Mouse (Mus musculus): ENCODE data around the gene Foxg1. TPM values are rescaled to one million over a fixed set of nuclear protein-coding genes. Genes with fewer than 3 reads are reported as not detected.

The Foxg1 gene
- total RNA-seq, 2 experiments from 2014 or later: 105 to 109 TPM

DNA sequence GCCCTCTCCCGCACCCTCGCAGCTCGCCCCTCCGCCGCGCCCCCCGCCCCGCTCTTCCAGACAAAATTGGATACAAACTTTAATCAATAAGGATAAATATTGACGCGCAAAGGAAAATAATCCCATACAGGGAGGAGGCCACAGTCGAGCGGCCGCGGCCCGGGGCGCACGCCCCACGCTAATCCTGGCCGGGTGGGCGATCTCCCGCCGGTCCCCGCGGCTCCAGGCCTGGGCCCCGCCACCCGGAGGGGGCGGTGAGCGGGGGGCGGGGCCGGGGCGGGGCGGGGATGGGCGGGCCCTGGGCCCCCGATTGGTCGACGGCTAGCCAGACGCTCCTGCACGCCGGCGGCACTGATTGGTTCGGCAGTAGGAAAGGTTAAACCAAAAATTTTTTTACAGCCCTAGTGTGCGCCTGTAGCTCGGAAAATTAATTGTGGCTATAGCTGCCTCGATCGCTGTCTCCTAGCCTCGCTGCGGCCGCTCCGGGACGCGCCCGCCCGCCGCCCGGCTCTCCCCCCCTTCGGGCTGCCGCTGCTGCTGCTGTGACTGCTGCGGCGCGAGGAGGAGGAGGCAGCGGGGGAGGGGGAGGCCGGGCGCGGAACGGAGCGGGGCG is 1.2 kb downstream of the Foxg1 start:
- peak; percentile 92 to 96 for DNase-seq (ENCODE audit: low spot score in 2 of 2)
- intact Hi-C loops (cut with DNase I): loop anchor here (2.0 kb wide), 1 partner anchor 729 kb away; no protein-coding TSS in a partner anchor

GRCm38 (mm10) chr12:49384295-49384875 is 1.9 kb downstream of the Foxg1 start:
- peak in 1 of 2 experiments; percentile 35 for DNase-seq (ENCODE audit: low spot score in 2 of 2)
- intact Hi-C loops (cut with DNase I): no loop called here

GRCm38 (mm10) chr12:49384876-49385630 is 2.6 kb downstream of the Foxg1 start, which contains the start of gene Gm43517:
TSS of gene Gm43517 (plus strand) at chr12:49385174.
- intact Hi-C loops (cut with DNase I): no loop called here
- peak; percentile 46 to 57 for DNase-seq (ENCODE audit: low spot score in 2 of 2)

DNA sequence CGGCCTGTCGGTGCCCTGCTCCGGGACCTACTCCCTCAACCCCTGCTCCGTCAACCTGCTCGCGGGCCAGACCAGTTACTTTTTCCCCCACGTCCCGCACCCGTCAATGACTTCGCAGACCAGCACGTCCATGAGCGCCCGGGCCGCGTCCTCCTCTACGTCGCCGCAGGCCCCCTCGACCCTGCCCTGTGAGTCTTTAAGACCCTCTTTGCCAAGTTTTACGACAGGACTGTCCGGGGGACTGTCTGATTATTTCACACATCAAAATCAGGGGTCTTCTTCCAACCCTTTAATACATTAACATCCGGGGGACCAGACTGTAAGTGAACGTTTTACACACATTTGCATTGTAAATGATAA is 3.2 kb downstream of the Foxg1 start:
- no peak for DNase-seq (ENCODE audit: low spot score in 2 of 2)
- intact Hi-C loops (cut with DNase I): no loop called here

DNA sequence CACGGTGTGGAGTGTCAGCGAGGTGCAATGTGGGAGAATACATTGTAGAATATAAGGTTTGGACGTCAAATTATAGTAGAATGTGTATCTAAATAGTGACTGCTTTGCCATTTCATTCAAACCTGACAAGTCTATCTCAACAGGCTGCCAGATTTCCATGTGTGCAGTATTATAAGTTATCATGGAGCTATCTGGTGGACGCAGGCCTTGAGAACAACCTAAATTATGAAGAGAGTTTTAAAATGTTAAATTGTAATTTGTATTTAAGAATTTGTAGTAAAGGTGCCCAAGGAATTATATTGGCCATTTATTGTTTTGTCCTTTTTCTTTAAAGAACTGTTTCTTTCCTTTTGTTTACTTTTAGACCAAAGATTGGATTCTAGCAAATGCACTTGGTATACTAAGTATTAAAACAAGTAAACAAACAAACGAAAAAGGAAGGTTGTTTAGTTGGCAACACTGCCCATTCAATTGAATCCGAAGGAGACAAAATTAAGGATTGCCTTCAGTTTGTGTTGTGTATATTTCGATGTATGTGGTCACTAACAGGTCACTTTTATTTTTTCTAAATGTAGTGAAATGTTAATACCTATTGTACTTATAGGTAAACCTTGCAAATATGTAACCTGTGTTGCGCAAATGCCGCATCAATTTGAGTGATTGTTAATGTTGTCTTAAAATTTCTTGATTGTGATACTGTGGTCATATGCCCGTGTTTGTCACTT is 3.8 kb downstream of the Foxg1 start:
- intact Hi-C loops (cut with DNase I): no loop called here
- DNase-seq (ENCODE audit: low spot score in 2 of 2): no peak

DNA sequence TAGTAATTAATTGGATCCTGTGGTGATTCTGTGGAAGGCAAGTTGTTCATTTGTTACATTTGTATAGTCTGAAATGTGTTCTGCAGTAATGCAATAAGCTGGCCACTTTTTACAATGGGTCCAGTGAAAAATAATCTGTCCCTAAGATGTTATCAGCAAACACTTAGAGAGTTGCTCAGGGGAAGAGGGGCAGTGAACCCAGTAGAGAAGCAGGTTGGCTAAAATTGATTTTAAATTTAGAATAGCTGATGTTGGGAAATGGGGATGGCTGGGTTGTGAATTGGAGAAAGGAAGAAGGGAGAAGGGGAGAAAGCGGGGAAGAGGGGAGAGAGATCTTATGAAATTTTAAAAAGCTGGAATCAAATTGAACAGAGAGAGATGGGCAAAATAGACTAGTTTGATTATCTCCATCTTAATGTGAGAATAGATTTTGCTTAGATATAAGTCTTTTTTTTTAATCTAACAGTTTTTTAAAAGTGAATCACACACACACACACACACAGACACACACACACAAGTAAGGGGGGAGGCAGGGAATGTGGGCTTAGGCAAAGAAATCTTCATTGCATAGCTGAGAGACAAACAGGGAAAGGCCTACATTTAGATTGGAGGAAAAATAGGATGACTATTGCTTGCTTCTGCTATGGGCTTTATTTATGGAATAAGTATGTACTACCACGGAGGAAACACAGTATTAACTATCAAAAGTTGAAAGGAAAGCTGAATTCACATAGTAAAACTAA is 5.6 kb downstream of the Foxg1 start:
- intact Hi-C loops (cut with DNase I): no loop called here
- DNase-seq (ENCODE audit: low spot score in 2 of 2): peak in 1 of 2 experiments; percentile 52

GRCm38 (mm10) chr12:49389666-49390065 is 7.2 kb downstream of the Foxg1 start:
- peak in 1 of 2 experiments; percentile 62 for DNase-seq (ENCODE audit: low spot score in 2 of 2)
- intact Hi-C loops (cut with DNase I): loop anchor here (5.0 kb wide), 1 partner anchor 913 kb away; no protein-coding TSS in a partner anchor

DNA sequence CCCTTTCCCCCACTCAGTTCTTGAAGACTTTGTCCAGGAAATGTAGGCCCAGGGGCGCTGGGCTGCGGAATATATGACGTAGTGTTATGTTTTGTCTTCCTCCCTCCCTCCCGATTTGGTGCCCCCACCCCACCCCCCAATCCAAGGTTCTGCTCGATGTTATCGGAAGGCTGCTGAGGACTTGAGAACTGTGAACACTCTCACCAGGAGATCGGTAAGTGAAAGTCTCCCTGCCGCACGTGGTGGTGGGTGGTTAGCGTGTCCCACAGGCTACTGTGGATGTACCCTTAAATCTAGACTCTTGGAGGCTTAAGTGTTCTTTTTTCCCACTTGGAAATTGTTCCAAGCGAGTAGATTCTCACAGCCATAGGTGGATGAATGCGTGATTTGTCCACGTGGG is 7.8 kb downstream of the Foxg1 start:
- DNase-seq (ENCODE audit: low spot score in 2 of 2): peak in 1 of 2 experiments; percentile 71
- intact Hi-C loops (cut with DNase I): loop anchor here (5.0 kb wide), 1 partner anchor 912 kb away; no protein-coding TSS in a partner anchor

- intact Hi-C loops (cut with DNase I): loop anchor here (5.0 kb wide), 1 partner anchor 911 kb away; no protein-coding TSS in a partner anchor
- DNase-seq (ENCODE audit: low spot score in 2 of 2): peak in 1 of 2 experiments; percentile 31
Measured at GRCm38 (mm10) chr12:49390926-49391304, 8.5 kb downstream of the Foxg1 start.

GRCm38 (mm10) chr12:49391305-49392040 is 9.0 kb downstream of the Foxg1 start:
- intact Hi-C loops (cut with DNase I): loop anchor here (2.0 to 5.0 kb wide), 2 partner anchors 15 to 911 kb away; no protein-coding TSS in a partner anchor
- peak; percentile 78 to 82 for DNase-seq (ENCODE audit: low spot score in 2 of 2)

DNA sequence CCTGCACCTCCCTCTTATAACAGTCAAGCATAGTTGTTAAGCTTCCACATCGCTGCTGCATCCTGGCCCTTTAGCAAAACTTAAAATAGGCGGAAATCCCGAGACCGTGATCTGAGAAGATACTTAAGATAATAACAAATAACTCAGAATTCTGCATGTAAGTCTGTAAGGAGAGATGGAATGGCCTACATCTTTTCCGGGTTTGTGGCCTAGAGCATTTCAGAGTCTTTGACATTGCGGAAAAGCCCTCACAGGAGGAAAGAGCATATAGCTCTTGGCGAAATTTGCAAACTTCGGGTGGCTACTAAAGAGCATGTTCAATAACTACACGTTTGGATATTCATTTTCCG is 9.6 kb downstream of the Foxg1 start:
- intact Hi-C loops (cut with DNase I): loop anchor here (2.0 to 5.0 kb wide), 2 partner anchors 15 to 910 kb away; no protein-coding TSS in a partner anchor
- DNase-seq (ENCODE audit: low spot score in 2 of 2): no peak

DNA sequence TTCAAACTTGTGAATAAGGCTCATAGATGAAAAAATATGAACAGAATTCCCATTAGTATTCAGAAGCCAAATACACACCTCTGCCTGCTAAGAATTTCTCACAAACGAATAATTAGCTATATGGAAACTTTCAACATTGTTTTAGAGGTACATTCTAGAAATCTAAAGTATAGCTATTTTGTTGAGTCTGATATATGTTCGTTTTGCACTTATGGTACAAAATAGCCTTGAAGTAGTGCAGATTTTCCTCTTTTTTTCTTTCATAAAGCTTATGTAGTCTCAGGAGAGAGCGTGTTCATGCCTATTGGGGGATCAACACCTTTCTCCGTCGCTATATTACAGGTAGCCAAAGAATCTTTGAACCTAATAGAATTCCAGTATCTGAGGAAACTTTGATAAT is 10.4 kb downstream of the Foxg1 start:
- no peak for DNase-seq (ENCODE audit: low spot score in 2 of 2)
- intact Hi-C loops (cut with DNase I): loop anchor here (2.0 to 5.0 kb wide), 2 partner anchors 16 to 909 kb away; no protein-coding TSS in a partner anchor

GRCm38 (mm10) chr12:49393639-49394038 is 11.2 kb downstream of the Foxg1 start:
- peak in 1 of 2 experiments; percentile 35 for DNase-seq (ENCODE audit: low spot score in 2 of 2)
- intact Hi-C loops (cut with DNase I): loop anchor here (2.0 to 5.0 kb wide), 2 partner anchors 17 to 909 kb away; no protein-coding TSS in a partner anchor

DNA sequence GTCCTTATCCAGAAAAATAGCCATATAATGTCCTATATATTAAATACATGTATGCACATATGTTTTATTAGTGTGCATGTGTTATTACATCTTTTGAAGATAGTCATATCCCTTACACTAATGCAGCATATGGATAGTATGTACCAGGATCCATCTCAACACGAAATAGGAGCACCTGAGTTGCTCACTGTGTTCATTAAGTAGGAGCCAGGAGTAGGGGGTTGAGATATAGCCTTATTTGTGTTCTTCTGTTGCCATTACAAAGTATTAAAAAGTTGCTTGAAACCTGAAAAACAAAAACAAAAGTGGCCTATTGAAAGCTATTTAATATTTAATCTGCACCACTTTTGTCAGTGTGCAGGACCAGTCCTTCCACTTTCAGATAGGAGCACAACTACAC is 11.7 kb downstream of the Foxg1 start:
- intact Hi-C loops (cut with DNase I): loop anchor here (5.0 kb wide), 1 partner anchor 908 kb away; no protein-coding TSS in a partner anchor
- no peak for DNase-seq (ENCODE audit: low spot score in 2 of 2)

GRCm38 (mm10) chr12:49394836-49395235 is 12.4 kb downstream of the Foxg1 start:
- intact Hi-C loops (cut with DNase I): loop anchor here (5.0 kb wide), 1 partner anchor 907 kb away; no protein-coding TSS in a partner anchor
- DNase-seq (ENCODE audit: low spot score in 2 of 2): peak; percentile 61 to 70

- intact Hi-C loops (cut with DNase I): no loop called here
- no peak for DNase-seq (ENCODE audit: low spot score in 2 of 2)
Measured at GRCm38 (mm10) chr12:49395969-49396368, 13.5 kb downstream of the Foxg1 start.

GRCm38 (mm10) chr12:49396776-49397175 is 14.3 kb downstream of the Foxg1 start:
- intact Hi-C loops (cut with DNase I): no loop called here
- no peak for DNase-seq (ENCODE audit: low spot score in 2 of 2)

Measured in left cerebral cortex, postnatal 25 days (tissue).